Mouse (Mus musculus): ENCODE data around the gene Zgpat. TPM values are rescaled to one million over a fixed set of nuclear protein-coding genes. Genes with fewer than 3 reads are reported as not detected.
A peak's percentile ranks its signal among the peaks of the same experiment; 100 is the strongest.

The Zgpat gene
- polyA plus RNA-seq, 1 experiment from 2014 or later: 41.1 TPM

GRCm38 (mm10) chr2:181381631-181382306 is 17.0 kb downstream of the Zgpat start:
- Histone ChIP-seq H3K27ac (ENCODE audit: low read depth) (no peak overlapping the region), H3K36me3 (ENCODE audit: insufficient read depth) (peaks cover 75% of the 10 kb centered on the region), H3K4me2 (no peak overlapping the region), H3K9ac (no peak overlapping the region), H3K9me3 (ENCODE audit: low read depth, low read length) (no peaks in the 10 kb centered on the region), H3K4me3 (ENCODE audit: low read depth, low read length) (no peak overlapping the region), H3K27me3 (ENCODE audit: insufficient read depth, low read length) (no peaks in the 10 kb centered on the region), H3K4me1 (ENCODE audit: insufficient read depth) (0 out of 2 replicates have a peak, but pooled peaks cover 5% of the 10 kb centered on the region)
- TF ChIP-seq CTCF (IDR thresholded peaks at IDR 0.05; ENCODE audit: low read depth): no peak
- ATAC-seq (ENCODE audit: insufficient read depth) (no peak), DNase-seq (no peak)
- 83% methylated on average over 6 of the region's 6 CpGs for WGBS

DNA sequence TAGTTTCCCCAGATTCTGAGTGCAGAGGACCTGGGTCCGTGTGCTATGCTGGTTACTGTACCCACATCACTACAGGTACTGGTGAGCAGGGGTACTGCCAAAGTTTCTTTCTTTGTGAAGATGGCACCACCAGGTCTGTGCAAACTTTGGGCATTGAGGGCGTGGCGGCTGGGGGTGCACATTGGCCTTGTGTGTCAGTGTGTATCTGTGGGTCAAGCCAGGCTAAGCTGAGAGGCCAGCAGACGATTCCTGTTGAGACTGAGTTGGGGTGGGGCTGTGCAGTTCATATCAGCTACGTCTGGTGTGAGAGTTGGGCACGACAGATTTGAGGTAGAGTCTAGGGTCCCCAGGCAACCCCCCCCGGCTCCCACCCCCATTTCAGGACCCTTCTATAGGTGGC is 19.7 kb downstream of the Zgpat start:
- WGBS: 60% methylated on average over 7 of the region's 7 CpGs
- TF ChIP-seq CTCF (IDR thresholded peaks at IDR 0.05; ENCODE audit: low read depth): no peak
- H3K4me1 ChIP-seq (ENCODE audit: insufficient read depth): 0 out of 2 replicates have a peak, but pooled peaks cover 5% of the 10 kb centered on the region
- H3K9me3 ChIP-seq (ENCODE audit: low read depth, low read length): no peaks in the 10 kb centered on the region
- H3K36me3 ChIP-seq (ENCODE audit: insufficient read depth): peaks cover 70% of the 10 kb centered on the region
- no peaks in the 10 kb centered on the region for H3K27me3 ChIP-seq (ENCODE audit: insufficient read depth, low read length)
- H3K4me3 ChIP-seq (ENCODE audit: low read depth, low read length): no peak overlapping the region
- DNase-seq (no peak), ATAC-seq (ENCODE audit: insufficient read depth) (0 out of 2 replicates have a peak, but pooled peaks have one; percentile 15)
- H3K27ac ChIP-seq (ENCODE audit: low read depth): peak overlapping the region; percentile 80
- H3K9ac ChIP-seq: no peak overlapping the region
- no peak overlapping the region for H3K4me2 ChIP-seq

DNA sequence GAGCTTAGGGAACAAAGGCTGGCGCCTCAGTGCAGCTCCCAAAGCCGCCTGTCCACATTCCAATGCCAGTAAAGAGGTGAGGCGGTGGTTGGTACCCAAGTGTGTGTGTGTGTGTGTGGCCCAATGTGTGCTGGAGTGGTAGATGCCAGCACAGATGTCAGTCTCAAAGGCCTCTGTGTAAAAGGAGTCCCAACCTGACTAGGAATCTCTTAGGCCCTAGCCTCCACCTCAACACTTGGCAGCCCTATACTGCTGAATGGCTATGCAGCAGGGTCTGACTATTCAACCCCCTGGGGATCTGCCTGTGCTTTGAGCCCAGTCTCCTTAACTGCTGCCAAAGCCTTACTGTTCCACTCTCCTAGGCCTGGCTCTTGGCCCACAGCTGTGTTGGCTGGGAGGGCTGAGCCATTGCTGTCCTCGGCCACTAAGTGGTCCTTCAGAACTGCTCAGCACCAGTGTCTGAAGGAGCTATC is 20.2 kb downstream of the Zgpat start:
- H3K9me3 ChIP-seq (ENCODE audit: low read depth, low read length): no peaks in the 10 kb centered on the region
- H3K4me3 ChIP-seq (ENCODE audit: low read depth, low read length): no peak overlapping the region
- H3K4me2 ChIP-seq: no peak overlapping the region
- WGBS: 64% methylated on average over 4 of the region's 4 CpGs
- 0 out of 2 replicates have a peak, but pooled peaks cover 5% of the 10 kb centered on the region for H3K4me1 ChIP-seq (ENCODE audit: insufficient read depth)
- no peaks in the 10 kb centered on the region for H3K27me3 ChIP-seq (ENCODE audit: insufficient read depth, low read length)
- H3K27ac ChIP-seq (ENCODE audit: low read depth): peak overlapping the region; percentile 80
- H3K36me3 ChIP-seq (ENCODE audit: insufficient read depth): peaks cover 65% of the 10 kb centered on the region
- DNase-seq (peak; percentile 69), ATAC-seq (ENCODE audit: insufficient read depth) (peak; percentile 79)
- no peak for TF ChIP-seq CTCF (IDR thresholded peaks at IDR 0.05; ENCODE audit: low read depth)
- no peak overlapping the region for H3K9ac ChIP-seq

DNA sequence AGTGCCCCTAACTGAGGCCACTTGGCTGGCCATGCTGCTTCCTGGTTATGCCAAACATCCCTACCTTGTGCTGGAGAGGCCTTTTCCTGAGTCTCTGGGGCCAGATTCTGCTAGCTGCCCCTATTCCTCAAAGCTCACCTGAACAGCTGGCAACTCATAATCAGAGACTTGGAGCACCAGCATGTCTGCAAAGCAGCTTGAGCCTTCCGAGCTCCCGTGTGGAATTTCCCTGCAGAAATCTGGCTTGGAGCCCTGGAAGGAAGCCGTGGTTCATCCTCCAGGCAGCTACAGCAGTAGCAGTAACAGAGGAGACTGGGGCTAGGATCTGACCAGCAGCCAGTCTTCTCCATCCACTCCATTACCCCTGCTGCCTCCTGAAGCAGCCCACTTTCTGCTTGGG is 21.2 kb downstream of the Zgpat start:
- H3K9ac ChIP-seq: no peak overlapping the region
- peaks cover 62% of the 10 kb centered on the region for H3K36me3 ChIP-seq (ENCODE audit: insufficient read depth)
- H3K4me2 ChIP-seq: no peak overlapping the region
- no peaks in the 10 kb centered on the region for H3K27me3 ChIP-seq (ENCODE audit: insufficient read depth, low read length)
- ATAC-seq (ENCODE audit: insufficient read depth) (no peak), DNase-seq (no peak)
- 50% methylated on average over 3 of the region's 3 CpGs for WGBS
- H3K27ac ChIP-seq (ENCODE audit: low read depth): peak overlapping the region; percentile 80
- H3K4me1 ChIP-seq (ENCODE audit: insufficient read depth): 0 out of 2 replicates have a peak, but pooled peaks cover 5% of the 10 kb centered on the region
- H3K4me3 ChIP-seq (ENCODE audit: low read depth, low read length): no peak overlapping the region
- no peak for TF ChIP-seq CTCF (IDR thresholded peaks at IDR 0.05; ENCODE audit: low read depth)
- no peaks in the 10 kb centered on the region for H3K9me3 ChIP-seq (ENCODE audit: low read depth, low read length)

DNA sequence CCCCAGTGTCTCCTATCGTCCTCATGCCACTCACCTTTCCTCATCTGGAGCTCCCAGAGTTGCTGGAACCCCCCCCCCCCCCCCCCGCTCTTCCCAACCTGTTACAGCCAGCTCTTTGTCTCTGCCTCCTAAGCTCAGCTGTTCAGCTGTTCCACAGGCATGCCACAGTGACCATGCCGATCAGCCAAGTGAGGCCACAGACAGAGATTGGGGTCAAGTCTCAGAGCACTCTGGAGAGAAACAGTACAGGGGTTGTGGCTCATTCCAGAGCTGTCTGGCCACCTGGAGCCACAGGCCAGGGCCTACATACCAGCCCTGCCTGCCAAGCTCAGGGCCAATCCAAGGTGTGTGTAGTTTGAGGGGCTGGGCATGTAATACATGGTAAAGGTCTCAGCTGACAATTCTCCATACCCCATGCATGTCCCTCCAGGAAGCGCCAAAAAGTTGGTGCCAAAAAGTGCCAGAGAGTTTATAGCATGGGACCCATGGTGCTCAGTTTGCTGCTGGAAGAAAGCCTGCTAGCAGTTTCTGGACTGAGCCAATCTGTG is 22.0 kb downstream of the Zgpat start:
- WGBS: 66% methylated on average over 3 of the region's 4 CpGs
- ATAC-seq (ENCODE audit: insufficient read depth): no peak
- H3K27ac ChIP-seq (ENCODE audit: low read depth): no peak overlapping the region

DNA sequence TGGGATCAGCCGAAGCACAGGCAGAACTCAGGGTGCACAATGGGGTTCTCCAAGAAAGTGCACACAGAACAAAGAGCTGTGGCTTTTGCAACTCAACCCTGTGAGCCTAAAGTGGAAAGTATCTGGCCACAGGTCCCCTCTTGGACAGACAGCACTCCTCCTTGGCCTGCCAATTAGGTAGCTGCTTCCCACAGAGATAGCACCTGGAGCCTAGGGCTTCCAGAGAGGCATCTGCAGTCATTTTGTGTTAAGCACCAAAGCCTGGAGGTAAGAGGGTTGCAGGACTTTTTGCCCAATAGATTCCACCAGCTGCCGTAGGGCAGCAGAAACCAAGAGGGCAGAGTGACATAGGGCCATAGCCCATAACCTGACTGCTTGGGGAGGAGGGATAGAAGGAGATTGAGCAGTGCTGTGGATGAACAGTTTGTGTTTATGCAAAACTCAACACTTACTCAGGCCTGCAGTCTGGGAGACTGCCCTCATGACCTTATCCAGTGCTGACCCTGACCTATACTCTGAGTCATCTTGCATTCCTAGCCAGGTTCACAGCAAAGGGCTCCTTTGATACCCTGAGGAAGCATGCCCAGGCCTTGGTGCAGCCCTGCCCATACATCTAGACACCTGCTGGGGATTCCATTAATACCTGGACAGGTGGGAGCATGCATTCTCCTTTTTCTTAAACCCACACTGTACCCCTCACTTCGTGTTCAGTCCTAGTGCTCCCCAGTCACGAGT is 25.6 kb downstream of the Zgpat start:
- no peak for TF ChIP-seq CTCF (IDR thresholded peaks at IDR 0.05; ENCODE audit: low read depth)
- Histone ChIP-seq H3K27me3 (ENCODE audit: insufficient read depth, low read length) (no peaks in the 10 kb centered on the region), H3K9ac (no peak overlapping the region), H3K4me1 (ENCODE audit: insufficient read depth) (no peaks in the 10 kb centered on the region), H3K9me3 (ENCODE audit: low read depth, low read length) (no peaks in the 10 kb centered on the region), H3K36me3 (ENCODE audit: insufficient read depth) (peaks cover 45% of the 10 kb centered on the region; the same call in 1 of the 2 replicates), H3K4me2 (no peak overlapping the region), H3K27ac (ENCODE audit: low read depth) (no peak overlapping the region), H3K4me3 (ENCODE audit: low read depth, low read length) (no peak overlapping the region)
- no peak for DNase-seq
- no peak for ATAC-seq (ENCODE audit: insufficient read depth)
- 75% methylated on average over 4 of the region's 4 CpGs for WGBS

More for the DNA sequence above, 22.0 kb downstream of the Zgpat start:
- Histone ChIP-seq H3K4me2 (no peak overlapping the region), H3K4me3 (ENCODE audit: low read depth, low read length) (no peak overlapping the region), H3K4me1 (ENCODE audit: insufficient read depth) (0 out of 2 replicates have a peak, but pooled peaks cover 5% of the 10 kb centered on the region), H3K27me3 (ENCODE audit: insufficient read depth, low read length) (no peaks in the 10 kb centered on the region), H3K9ac (no peak overlapping the region), H3K36me3 (ENCODE audit: insufficient read depth) (peaks cover 62% of the 10 kb centered on the region), H3K9me3 (ENCODE audit: low read depth, low read length) (no peaks in the 10 kb centered on the region)
- TF ChIP-seq CTCF (IDR thresholded peaks at IDR 0.05; ENCODE audit: low read depth): no peak
- no peak for DNase-seq

- TF ChIP-seq CTCF (IDR thresholded peaks at IDR 0.05; ENCODE audit: low read depth): no peak
- H3K4me2 ChIP-seq: no peak overlapping the region
- peaks cover 41% of the 10 kb centered on the region; the same call in 1 of the 2 replicates for H3K36me3 ChIP-seq (ENCODE audit: insufficient read depth)
- H3K4me1 ChIP-seq (ENCODE audit: insufficient read depth): no peaks in the 10 kb centered on the region
- H3K9ac ChIP-seq: no peak overlapping the region
- ATAC-seq (ENCODE audit: insufficient read depth) (no peak), DNase-seq (no peak)
- WGBS: 87% methylated on average over 15 of the region's 15 CpGs
- no peaks in the 10 kb centered on the region for H3K27me3 ChIP-seq (ENCODE audit: insufficient read depth, low read length)
- no peak overlapping the region for H3K27ac ChIP-seq (ENCODE audit: low read depth)
- no peak overlapping the region for H3K4me3 ChIP-seq (ENCODE audit: low read depth, low read length)
- no peaks in the 10 kb centered on the region for H3K9me3 ChIP-seq (ENCODE audit: low read depth, low read length)
Measured at GRCm38 (mm10) chr2:181391022-181391421, 26.3 kb downstream of the Zgpat start.

Measured in lung, embryonic 14.5 days (tissue).